Mouse (Mus musculus) forebrain, embryonic 13.5 days (tissue): ENCODE measurements around the gene Gtf2a1. TPM values are rescaled to one million over a fixed set of nuclear protein-coding genes. Genes with fewer than 3 reads are reported as not detected.

Experiments
- ATAC-seq: fragments of 200-750 bp; cut with Nextera tagmentation; 2 replicates; pipeline ENCODE4 v1.8.0; 2017
- H3K27ac ChIP-seq: fragments of 300-500 bp; sonication (generic); 2 replicates; pipeline ENCODE4 v1.5.1; 2015; ENCODE audit warnings: inconsistent platforms, mild to moderate bottlenecking, moderate library complexity
- H3K27me3 ChIP-seq: fragments of 300-500 bp; sonication (generic); 2 replicates; pipeline ENCODE4 v1.6.1; 2015; ENCODE audit warnings: mild to moderate bottlenecking, inconsistent platforms
- H3K36me3 ChIP-seq: fragments of 300-500 bp; sonication (generic); 2 replicates; pipeline ENCODE4 v1.6.1; 2015; ENCODE audit warnings: mild to moderate bottlenecking, inconsistent platforms; ENCODE audit not compliant: poor library complexity, severe bottlenecking
- H3K4me1 ChIP-seq: fragments of 300-500 bp; sonication (generic); 2 replicates; pipeline ENCODE4 v1.6.1; 2015; ENCODE audit warnings: inconsistent platforms
- H3K4me2 ChIP-seq: fragments of 300-500 bp; sonication (generic); 2 replicates; pipeline ENCODE4 v1.6.1; 2015; ENCODE audit warnings: inconsistent platforms, mild to moderate bottlenecking, moderate library complexity
- H3K4me3 ChIP-seq: fragments of 300-500 bp; sonication (generic); 2 replicates; pipeline ENCODE4 v1.5.1; 2015; ENCODE audit warnings: mild to moderate bottlenecking, inconsistent platforms
- H3K9ac ChIP-seq: fragments of 300-500 bp; sonication (generic); 2 replicates; pipeline ENCODE4 v1.6.1; 2015; ENCODE audit warnings: mild to moderate bottlenecking, inconsistent platforms
- H3K9me3 ChIP-seq: fragments of 300-500 bp; sonication (generic); replicated peaks from 2 replicates; pipeline ENCODE4 v1.6.1; 2016; ENCODE audit warnings: inconsistent platforms
- WGBS: fragments of 180-500 bp; shearing (Covaris S2); methylation state at CpG from one replicate; pipeline ENCODE4 v1.1.7; 2015; 5-methylcytosine and 5-hydroxymethylcytosine counted together
- polyA plus RNA-seq: library from polyadenylated mRNA; unstranded; fragments of >200 nt; fragmentation: Nextera tagmentation; extraction: Ambion mirVana; gene quantifications from 2 replicates; pipeline ENCODE4 v1.2.1, GENCODE M21; 2015

Gtf2a1 gene
- polyA plus RNA-seq, result 62.5 and 69.4 TPM in 2 replicates

GRCm38 (mm10) chr12:91589847-91590690, at the start of gene Gtf2a1:
Gtf2a1 (minus strand) TSS chr12:91590487.
- H3K27ac ChIP-seq, result peak within 1 kb of the TSS; percentile 100
- peaks cover 19% of the 10 kb centered on the region for H3K4me1 ChIP-seq
- H3K9ac ChIP-seq, result peak within 1 kb of the TSS; percentile 100
- ATAC-seq, result peak; percentile 82
- no peaks in the 10 kb centered on the region for H3K9me3 ChIP-seq
- WGBS, result under 1% methylated on average over 54 of the region's 99 CpGs
- H3K27me3 ChIP-seq, result no peaks in the 10 kb centered on the region
- peak within 1 kb of the TSS; percentile 72 for H3K4me2 ChIP-seq
- H3K4me3 ChIP-seq, result peak within 1 kb of the TSS; percentile 94
- peaks cover 8% of the 10 kb centered on the region for H3K36me3 ChIP-seq

- Histone ChIP-seq H3K9ac (no peak overlapping the region), H3K4me3 (no peak overlapping the region), H3K36me3 (peaks cover under 1% of the 10 kb centered on the region), H3K4me1 (peaks cover 25% of the 10 kb centered on the region), H3K4me2 (no peak overlapping the region), H3K27ac (no peak overlapping the region), H3K9me3 (no peaks in the 10 kb centered on the region; the same call in 1 of the 2 replicates), H3K27me3 (no peaks in the 10 kb centered on the region)
- no peak for ATAC-seq
- whole genome bisulfite sequencing, result 68% methylated on average over 3 of the region's 3 CpGs
These were observed 48.1 kb upstream of the Gtf2a1 start for GRCm38 (mm10) chr12:91638351-91638750.

- peaks cover 5% of the 10 kb centered on the region for H3K36me3 ChIP-seq
- ATAC-seq, result no peak
- H3K4me1 ChIP-seq, result peaks cover 15% of the 10 kb centered on the region
- H3K9me3 ChIP-seq, result no peaks in the 10 kb centered on the region; the same call in 1 of the 2 replicates
- H3K4me2 ChIP-seq, result no peak overlapping the region
- no peaks in the 10 kb centered on the region for H3K27me3 ChIP-seq
- no peak overlapping the region for H3K27ac ChIP-seq
- H3K4me3 ChIP-seq, result no peak overlapping the region
- 74% methylated on average over 12 of the region's 12 CpGs for WGBS
- no peak overlapping the region for H3K9ac ChIP-seq
These were observed 47.0 kb upstream of the Gtf2a1 start for GRCm38 (mm10) chr12:91637136-91637909.

GRCm38 (mm10) chr12:91626482-91626881, 36.2 kb upstream of the Gtf2a1 start:
- Histone ChIP-seq H3K27ac (no peak overlapping the region), H3K36me3 (peaks cover 4% of the 10 kb centered on the region; the same call in 1 of the 2 replicates), H3K4me2 (no peak overlapping the region), H3K27me3 (no peaks in the 10 kb centered on the region), H3K4me3 (no peak overlapping the region), H3K9ac (no peak overlapping the region), H3K4me1 (no peaks in the 10 kb centered on the region), H3K9me3 (no peaks in the 10 kb centered on the region)
- WGBS, result 76% methylated on average over 5 of the region's 5 CpGs
- no peak for ATAC-seq

- H3K27ac ChIP-seq, result no peak overlapping the region
- no peaks in the 10 kb centered on the region for H3K4me1 ChIP-seq
- no peak for ATAC-seq
- H3K36me3 ChIP-seq, result peaks cover 4% of the 10 kb centered on the region; the same call in 1 of the 2 replicates
- no peak overlapping the region for H3K4me2 ChIP-seq
- H3K4me3 ChIP-seq, result no peak overlapping the region
- H3K27me3 ChIP-seq, result no peaks in the 10 kb centered on the region
- H3K9ac ChIP-seq, result no peak overlapping the region
- WGBS, result 77% methylated on average over 1 of the region's 1 CpGs
- no peaks in the 10 kb centered on the region for H3K9me3 ChIP-seq
These were observed 34.7 kb upstream of the Gtf2a1 start for GRCm38 (mm10) chr12:91625013-91625412.

- no peaks in the 10 kb centered on the region for H3K9me3 ChIP-seq
- no peak for ATAC-seq
- H3K4me3 ChIP-seq, result no peak overlapping the region
- H3K36me3 ChIP-seq, result no peaks in the 10 kb centered on the region
- no peak overlapping the region for H3K4me2 ChIP-seq
- H3K27ac ChIP-seq, result no peak overlapping the region
- no peaks in the 10 kb centered on the region for H3K27me3 ChIP-seq
- 65% methylated on average over 5 of the region's 5 CpGs for WGBS
- H3K4me1 ChIP-seq, result 0 out of 2 replicates have a peak, but pooled peaks cover 4% of the 10 kb centered on the region
- H3K9ac ChIP-seq, result no peak overlapping the region
These were observed 19.1 kb upstream of the Gtf2a1 start for GRCm38 (mm10) chr12:91609425-91609824.

- ATAC-seq, result no peak
- no peaks in the 10 kb centered on the region for H3K27me3 ChIP-seq
- H3K4me1 ChIP-seq, result 0 out of 2 replicates have a peak, but pooled peaks cover 4% of the 10 kb centered on the region
- 36% methylated on average over 7 of the region's 7 CpGs for WGBS
- no peak overlapping the region for H3K4me3 ChIP-seq
- H3K36me3 ChIP-seq, result no peaks in the 10 kb centered on the region
- H3K4me2 ChIP-seq, result no peak overlapping the region
- H3K9me3 ChIP-seq, result no peaks in the 10 kb centered on the region
- H3K27ac ChIP-seq, result no peak overlapping the region
- no peak overlapping the region for H3K9ac ChIP-seq
These were observed 17.4 kb upstream of the Gtf2a1 start for GRCm38 (mm10) chr12:91607678-91608077.

GRCm38 (mm10) chr12:91606651-91607050, 16.4 kb upstream of the Gtf2a1 start:
- Histone ChIP-seq H3K36me3 (no peaks in the 10 kb centered on the region), H3K4me3 (no peak overlapping the region), H3K27me3 (no peaks in the 10 kb centered on the region), H3K9ac (no peak overlapping the region), H3K9me3 (no peaks in the 10 kb centered on the region), H3K27ac (no peak overlapping the region), H3K4me2 (no peak overlapping the region), H3K4me1 (0 out of 2 replicates have a peak, but pooled peaks cover 4% of the 10 kb centered on the region)
- WGBS, result 92% methylated on average over 13 of the region's 13 CpGs
- ATAC-seq, result no peak

GRCm38 (mm10) chr12:91604600-91604999, 14.3 kb upstream of the Gtf2a1 start:
- Histone ChIP-seq H3K36me3 (no peaks in the 10 kb centered on the region), H3K4me3 (no peak overlapping the region), H3K9me3 (no peaks in the 10 kb centered on the region), H3K4me2 (no peak overlapping the region), H3K27me3 (no peaks in the 10 kb centered on the region), H3K9ac (no peak overlapping the region), H3K4me1 (0 out of 2 replicates have a peak, but pooled peaks cover 4% of the 10 kb centered on the region), H3K27ac (no peak overlapping the region)
- 80% methylated on average over 6 of the region's 6 CpGs for WGBS
- ATAC-seq, result no peak

- Histone ChIP-seq H3K27me3 (no peaks in the 10 kb centered on the region), H3K9ac (no peak overlapping the region), H3K27ac (no peak overlapping the region), H3K36me3 (no peaks in the 10 kb centered on the region), H3K9me3 (no peaks in the 10 kb centered on the region), H3K4me3 (no peak overlapping the region), H3K4me2 (no peak overlapping the region), H3K4me1 (peaks cover 12% of the 10 kb centered on the region)
- no peak for ATAC-seq
- 93% methylated on average over 3 of the region's 3 CpGs for WGBS
These were observed 1.8 kb upstream of the Gtf2a1 start for GRCm38 (mm10) chr12:91592128-91592527.

GRCm38 (mm10) chr12:91591191-91591590, 904 bp upstream of the Gtf2a1 start:
- Histone ChIP-seq H3K27me3 (no peaks in the 10 kb centered on the region), H3K27ac (0 out of 2 replicates have a peak overlapping the region, but pooled peaks have one; percentile 100), H3K36me3 (no peaks in the 10 kb centered on the region), H3K9ac (peak overlapping the region; percentile 100), H3K4me2 (peak overlapping the region; percentile 72), H3K9me3 (no peaks in the 10 kb centered on the region), H3K4me3 (peak overlapping the region; percentile 94), H3K4me1 (peaks cover 16% of the 10 kb centered on the region)
- WGBS, result 62% methylated on average over 1 of the region's 1 CpGs
- no peak for ATAC-seq

GRCm38 (mm10) chr12:91590716-91591115, 429 bp upstream of the Gtf2a1 start:
- Histone ChIP-seq H3K4me1 (peaks cover 16% of the 10 kb centered on the region), H3K36me3 (peaks cover 3% of the 10 kb centered on the region), H3K27me3 (no peaks in the 10 kb centered on the region), H3K4me2 (peak overlapping the region; percentile 72), H3K9ac (peak overlapping the region; percentile 100), H3K9me3 (no peaks in the 10 kb centered on the region), H3K27ac (peak overlapping the region; percentile 100), H3K4me3 (peak overlapping the region; percentile 94)
- ATAC-seq, result no peak
- WGBS, result 28% methylated on average over 6 of the region's 6 CpGs
